Mouse (Mus musculus) stomach, postnatal 0 days (tissue): ENCODE measurements at regions not wholly inside any gene's neighbourhood (a gene's known extent, or its start where the extent isn't known, plus 50 kb on each side); places are given as distances from the start of the nearest gene placed in this dataset.

Experiments
- CTCF ChIP-seq: IDR thresholded peaks from 2 replicates; pipeline ENCODE4 v1.5.1; 2016; ENCODE audit warnings: antibody characterized with exemption, low read depth, mild to moderate bottlenecking, moderate library complexity
- EP300 ChIP-seq: optimal IDR thresholded peaks from 2 replicates; pipeline ENCODE3; 2016; ENCODE audit warnings: antibody characterized with exemption

DNA sequence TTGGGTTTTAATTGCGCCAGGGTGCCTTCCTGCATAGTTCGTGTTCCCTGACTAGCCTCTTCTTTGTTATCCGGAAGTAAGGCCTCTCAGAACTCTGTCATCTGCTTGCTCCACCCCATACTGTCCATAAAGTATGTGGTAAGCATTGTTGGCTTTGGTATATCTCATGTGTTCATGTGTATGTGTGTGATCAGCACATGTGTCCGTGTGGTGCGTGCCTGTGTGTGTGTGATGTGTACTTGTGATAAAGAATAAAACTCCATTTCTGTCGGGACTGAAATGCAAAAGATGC, 135.3 kb downstream of the Enc1 start:
- TF ChIP-seq CTCF (no peak), EP300 (no peak)
